Mouse (Mus musculus): ENCODE results near the gene Aebp1.

GRCm38 (mm10) chr11:5920323-5920960 is 58.7 kb downstream of the Aebp1 start:
- TF ChIP-seq CTCF (conservative IDR thresholded peaks at IDR 0.05; ENCODE audit: low read length) (no peak), NANOG (IDR thresholded peaks at IDR 0.05; ENCODE audit: borderline replicate concordance, low read length) (no peak), POU5F1 (IDR thresholded peaks at IDR 0.05; ENCODE audit: borderline replicate concordance, low read length) (no peak)

Measured in E14TG2a.4 (cell line).